Mouse (Mus musculus): Measurements from ENCODE around the gene Gm21983. TPM values are rescaled to one million over a fixed set of nuclear protein-coding genes. Genes with fewer than 3 reads are reported as not detected.

Gm21983 gene
- polyA plus RNA-seq, 1 experiment from 2014 or later = not detected

- H3K27ac ChIP-seq (replicated peaks; ENCODE audit: low read depth, low read length) = no peak overlapping the region
- no peaks in the 10 kb centered on the region for H3K27me3 ChIP-seq (ENCODE audit: control insufficient read depth, insufficient read depth, low read length)
- no peaks in the 10 kb centered on the region for H3K9me3 ChIP-seq (ENCODE audit: control insufficient read depth, low read length)
- ATAC-seq (ENCODE audit: low FRiP score, low TSS enrichment) = no peak
- 93% methylated on average over 3 of the region's 3 CpGs for WGBS
- 0 out of 2 replicates have a peak overlapping the region, but pooled peaks have one; percentile 6 for H3K4me2 ChIP-seq (ENCODE audit: low read length)
- no peak for DNase-seq
- H3K4me3 ChIP-seq (replicated peaks; ENCODE audit: low read depth, low read length) = no peak overlapping the region
- peaks cover 47% of the 10 kb centered on the region for H3K4me1 ChIP-seq (ENCODE audit: control insufficient read depth, insufficient read depth, low read length)
- peaks cover 59% of the 10 kb centered on the region for H3K36me3 ChIP-seq (ENCODE audit: control insufficient read depth, insufficient read depth, low read length)
- no peak overlapping the region for H3K9ac ChIP-seq (replicated peaks; ENCODE audit: low read length)
Observed at GRCm38 (mm10) chr7:27160921-27161320, 20.0 kb downstream of the Gm21983 start.

- DNase-seq (peak; percentile 91), ATAC-seq (ENCODE audit: low FRiP score, low TSS enrichment) (peak; percentile 91)
- H3K9ac ChIP-seq (replicated peaks; ENCODE audit: low read length) = no peak overlapping the region
- H3K27ac ChIP-seq (replicated peaks; ENCODE audit: low read depth, low read length) = peak overlapping the region; percentile 52; the same call in 1 of the 2 replicates
- H3K9me3 ChIP-seq (ENCODE audit: control insufficient read depth, low read length) = no peaks in the 10 kb centered on the region
- H3K4me3 ChIP-seq (replicated peaks; ENCODE audit: low read depth, low read length) = no peak overlapping the region
- WGBS = 15% methylated on average over 8 of the region's 8 CpGs
- H3K36me3 ChIP-seq (ENCODE audit: control insufficient read depth, insufficient read depth, low read length) = peaks cover 55% of the 10 kb centered on the region
- no peaks in the 10 kb centered on the region for H3K27me3 ChIP-seq (ENCODE audit: control insufficient read depth, insufficient read depth, low read length)
- H3K4me2 ChIP-seq (ENCODE audit: low read length) = peak overlapping the region; percentile 17; the same call in 1 of the 2 replicates
- peaks cover 40% of the 10 kb centered on the region for H3K4me1 ChIP-seq (ENCODE audit: control insufficient read depth, insufficient read depth, low read length)
Observed at GRCm38 (mm10) chr7:27159882-27160281, 21.0 kb downstream of the Gm21983 start.

GRCm38 (mm10) chr7:27159256-27159655 lies 21.6 kb downstream of the Gm21983 start:
- WGBS = 95% methylated on average over 6 of the region's 6 CpGs
- peaks cover 49% of the 10 kb centered on the region for H3K36me3 ChIP-seq (ENCODE audit: control insufficient read depth, insufficient read depth, low read length)

GRCm38 (mm10) chr7:27158171-27158570 lies 22.7 kb downstream of the Gm21983 start:
- no peak overlapping the region for H3K4me3 ChIP-seq (replicated peaks; ENCODE audit: low read depth, low read length)
- peaks cover 40% of the 10 kb centered on the region for H3K36me3 ChIP-seq (ENCODE audit: control insufficient read depth, insufficient read depth, low read length)
- H3K27ac ChIP-seq (replicated peaks; ENCODE audit: low read depth, low read length) = no peak overlapping the region
- no peak overlapping the region for H3K9ac ChIP-seq (replicated peaks; ENCODE audit: low read length)
- no peak overlapping the region for H3K4me2 ChIP-seq (ENCODE audit: low read length)
- no peaks in the 10 kb centered on the region for H3K9me3 ChIP-seq (ENCODE audit: control insufficient read depth, low read length)
- DNase-seq = no peak
- no peaks in the 10 kb centered on the region for H3K27me3 ChIP-seq (ENCODE audit: control insufficient read depth, insufficient read depth, low read length)
- WGBS = 93% methylated on average over 9 of the region's 9 CpGs
- no peak for ATAC-seq (ENCODE audit: low FRiP score, low TSS enrichment)
- peaks cover 22% of the 10 kb centered on the region for H3K4me1 ChIP-seq (ENCODE audit: control insufficient read depth, insufficient read depth, low read length)

More at GRCm38 (mm10) chr7:27159256-27159655, 21.6 kb downstream of the Gm21983 start:
- Histone ChIP-seq H3K27ac (replicated peaks; ENCODE audit: low read depth, low read length) (no peak overlapping the region), H3K27me3 (ENCODE audit: control insufficient read depth, insufficient read depth, low read length) (no peaks in the 10 kb centered on the region), H3K4me3 (replicated peaks; ENCODE audit: low read depth, low read length) (no peak overlapping the region), H3K9ac (replicated peaks; ENCODE audit: low read length) (no peak overlapping the region), H3K4me2 (ENCODE audit: low read length) (no peak overlapping the region), H3K4me1 (ENCODE audit: control insufficient read depth, insufficient read depth, low read length) (peaks cover 33% of the 10 kb centered on the region), H3K9me3 (ENCODE audit: control insufficient read depth, low read length) (no peaks in the 10 kb centered on the region)
- DNase-seq (no peak), ATAC-seq (ENCODE audit: low FRiP score, low TSS enrichment) (no peak)

- Histone ChIP-seq H3K9me3 (ENCODE audit: control insufficient read depth, low read length) (no peaks in the 10 kb centered on the region), H3K27me3 (ENCODE audit: control insufficient read depth, insufficient read depth, low read length) (no peaks in the 10 kb centered on the region), H3K4me2 (ENCODE audit: low read length) (no peak overlapping the region), H3K4me1 (ENCODE audit: control insufficient read depth, insufficient read depth, low read length) (peaks cover 11% of the 10 kb centered on the region), H3K27ac (replicated peaks; ENCODE audit: low read depth, low read length) (no peak overlapping the region), H3K36me3 (ENCODE audit: control insufficient read depth, insufficient read depth, low read length) (peaks cover 30% of the 10 kb centered on the region), H3K4me3 (replicated peaks; ENCODE audit: low read depth, low read length) (no peak overlapping the region), H3K9ac (replicated peaks; ENCODE audit: low read length) (no peak overlapping the region)
- no peak for ATAC-seq (ENCODE audit: low FRiP score, low TSS enrichment)
- DNase-seq = no peak
- 79% methylated on average over 13 of the region's 13 CpGs for WGBS
Observed at GRCm38 (mm10) chr7:27156005-27156404, 24.9 kb downstream of the Gm21983 start.

- Histone ChIP-seq H3K36me3 (ENCODE audit: control insufficient read depth, insufficient read depth, low read length) (peaks cover 12% of the 10 kb centered on the region), H3K4me3 (replicated peaks; ENCODE audit: low read depth, low read length) (no peak within 1 kb of the TSS), H3K27ac (replicated peaks; ENCODE audit: low read depth, low read length) (no peak within 1 kb of the TSS), H3K4me2 (ENCODE audit: low read length) (no peak within 1 kb of the TSS), H3K9ac (replicated peaks; ENCODE audit: low read length) (no peak within 1 kb of the TSS), H3K27me3 (ENCODE audit: control insufficient read depth, insufficient read depth, low read length) (no peaks in the 10 kb centered on the region), H3K9me3 (ENCODE audit: control insufficient read depth, low read length) (no peaks in the 10 kb centered on the region), H3K4me1 (ENCODE audit: control insufficient read depth, insufficient read depth, low read length) (no peaks in the 10 kb centered on the region)
- DNase-seq (no peak), ATAC-seq (ENCODE audit: low FRiP score, low TSS enrichment) (no peak)
- 83% methylated on average over 10 of the region's 10 CpGs for WGBS
Observed at GRCm38 (mm10) chr7:27153205-27153764, 27.6 kb downstream of the Gm21983 start, which contains the start of gene Cyp2t4. Cyp2t4 (plus strand) TSS chr7:27153714.

- ATAC-seq (ENCODE audit: low FRiP score, low TSS enrichment) (no peak), DNase-seq (no peak)
- 55% methylated on average over 8 of the region's 8 CpGs for WGBS
- H3K4me1 ChIP-seq (ENCODE audit: control insufficient read depth, insufficient read depth, low read length) = no peaks in the 10 kb centered on the region
- H3K27me3 ChIP-seq (ENCODE audit: control insufficient read depth, insufficient read depth, low read length) = no peaks in the 10 kb centered on the region
- H3K36me3 ChIP-seq (ENCODE audit: control insufficient read depth, insufficient read depth, low read length) = no peaks in the 10 kb centered on the region
- no peaks in the 10 kb centered on the region for H3K9me3 ChIP-seq (ENCODE audit: control insufficient read depth, low read length)
- no peak overlapping the region for H3K27ac ChIP-seq (replicated peaks; ENCODE audit: low read depth, low read length)
- H3K9ac ChIP-seq (replicated peaks; ENCODE audit: low read length) = no peak overlapping the region
- no peak overlapping the region for H3K4me2 ChIP-seq (ENCODE audit: low read length)
- no peak overlapping the region for H3K4me3 ChIP-seq (replicated peaks; ENCODE audit: low read depth, low read length)
Observed at GRCm38 (mm10) chr7:27136410-27136996, 44.4 kb downstream of the Gm21983 start.

GRCm38 (mm10) chr7:27133757-27134156 lies 47.1 kb downstream of the Gm21983 start:
- no peaks in the 10 kb centered on the region for H3K4me1 ChIP-seq (ENCODE audit: control insufficient read depth, insufficient read depth, low read length)
- 87% methylated on average over 4 of the region's 4 CpGs for WGBS
- H3K4me3 ChIP-seq (replicated peaks; ENCODE audit: low read depth, low read length) = no peak overlapping the region
- H3K36me3 ChIP-seq (ENCODE audit: control insufficient read depth, insufficient read depth, low read length) = no peaks in the 10 kb centered on the region
- H3K9me3 ChIP-seq (ENCODE audit: control insufficient read depth, low read length) = no peaks in the 10 kb centered on the region
- H3K27me3 ChIP-seq (ENCODE audit: control insufficient read depth, insufficient read depth, low read length) = no peaks in the 10 kb centered on the region
- no peak overlapping the region for H3K27ac ChIP-seq (replicated peaks; ENCODE audit: low read depth, low read length)
- no peak overlapping the region for H3K4me2 ChIP-seq (ENCODE audit: low read length)
- ATAC-seq (ENCODE audit: low FRiP score, low TSS enrichment) (no peak), DNase-seq (no peak)
- H3K9ac ChIP-seq (replicated peaks; ENCODE audit: low read length) = no peak overlapping the region

- no peak overlapping the region for H3K9ac ChIP-seq (replicated peaks; ENCODE audit: low read length)
- H3K4me2 ChIP-seq (ENCODE audit: low read length) = no peak overlapping the region
- ATAC-seq (ENCODE audit: low FRiP score, low TSS enrichment) (no peak), DNase-seq (no peak)
- H3K27ac ChIP-seq (replicated peaks; ENCODE audit: low read depth, low read length) = no peak overlapping the region
- no peaks in the 10 kb centered on the region for H3K9me3 ChIP-seq (ENCODE audit: control insufficient read depth, low read length)
- H3K4me1 ChIP-seq (ENCODE audit: control insufficient read depth, insufficient read depth, low read length) = no peaks in the 10 kb centered on the region
- H3K36me3 ChIP-seq (ENCODE audit: control insufficient read depth, insufficient read depth, low read length) = no peaks in the 10 kb centered on the region
- no peaks in the 10 kb centered on the region for H3K27me3 ChIP-seq (ENCODE audit: control insufficient read depth, insufficient read depth, low read length)
- 72% methylated on average over 12 of the region's 12 CpGs for whole genome bisulfite sequencing
- no peak overlapping the region for H3K4me3 ChIP-seq (replicated peaks; ENCODE audit: low read depth, low read length)
Observed at GRCm38 (mm10) chr7:27133156-27133555, 47.7 kb downstream of the Gm21983 start.
